Mouse (Mus musculus): ENCODE results near the gene Minpp1. TPM values are rescaled to one million over a fixed set of nuclear protein-coding genes. Genes with fewer than 3 reads are reported as not detected.
A peak's percentile ranks its signal among the peaks of the same experiment; 100 is the strongest.

Minpp1 gene
- total RNA-seq (2012; rRNA removed) (192 and 256 TPM in 2 replicates), polyA plus RNA-seq (2012; ENCODE audit: insufficient read depth in 1 of 2, insufficient read length in 2 of 2, low read depth in 1 of 2, low replicate concordance in 2 of 2, missing spikeins in 1 of 2) (100 to 1,000 TPM in 1 of 2 experiments, not detected in 1; 176 TPM)

- peak within 1 kb of the TSS; percentile 92 for H3K9ac ChIP-seq (ENCODE audit: control insufficient read depth, low read depth, low read length, poor library complexity, severe bottlenecking)
- H3K27ac ChIP-seq (ENCODE audit: control insufficient read depth, low read depth, low read length): peak within 1 kb of the TSS; percentile 97
- H3K79me2 ChIP-seq (ENCODE audit: control insufficient read depth, insufficient read depth, low read length, poor library complexity): peaks cover 52% of the 10 kb centered on the region
- H3K36me3 ChIP-seq (ENCODE audit: control insufficient read depth in 1 of 2, insufficient read depth in 2 of 2, low read length in 2 of 2): peaks cover 5 to 42% of the 10 kb centered on the region in 2 experiments; a peak in 3 of 4 replicates
- peak within 1 kb of the TSS; percentile 85 to 88 for H3K4me3 ChIP-seq (ENCODE audit: control insufficient read depth in 1 of 2, insufficient read depth in 1 of 2, low read depth in 2 of 2, low read length in 2 of 2)
- DNase-seq (ENCODE audit: low read depth, low spot score): peak; percentile 91
- TF ChIP-seq ETS1 (IDR thresholded peaks at IDR 0.05; ENCODE audit: low read depth, low read length) (peak; percentile 43; the same call in 1 of the 2 replicates), TBP (IDR thresholded peaks at IDR 0.05; ENCODE audit: low read depth, low read length) (peak; percentile 87), USF2 (IDR thresholded peaks at IDR 0.05; ENCODE audit: borderline replicate concordance in 1 of 2, insufficient read depth in 1 of 2, low read depth in 1 of 2, low read length in 2 of 2) (no peak), MYB (IDR thresholded peaks at IDR 0.05; ENCODE audit: low read depth, low read length) (no peak), TCF12 (IDR thresholded peaks at IDR 0.05; ENCODE audit: low read depth, low read length) (peak; percentile 80), POLR2A (IDR thresholded peaks at IDR 0.05; ENCODE audit: control insufficient read depth in 1 of 2, insufficient read depth in 1 of 2, low read depth in 1 of 2, low read length in 2 of 2, poor library complexity in 1 of 2) (peak; percentile 78 to 82), UBTF (IDR thresholded peaks at IDR 0.05; ENCODE audit: borderline replicate concordance, insufficient read depth, low read depth, low read length) (peak; percentile 95; the same call in 1 of the 2 replicates), MAX (IDR thresholded peaks at IDR 0.05; ENCODE audit: low read length) (peak; percentile 79), HCFC1 (IDR thresholded peaks at IDR 0.05; ENCODE audit: low read depth, low read length) (peak; percentile 81), NELFE (IDR thresholded peaks at IDR 0.05; ENCODE audit: low read depth, low read length) (peak; percentile 78), KAT2A (conservative IDR thresholded peaks at IDR 0.05; ENCODE audit: low read depth, low read length) (peak; percentile 54; the same call in 1 of the 2 replicates), EP300 (IDR thresholded peaks at IDR 0.05; ENCODE audit: low read depth in 1 of 2, low read length in 2 of 2) (peak in 1 of 2 experiments; percentile 52; a peak in 2 of 4 replicates), ELF1 (IDR thresholded peaks at IDR 0.05; ENCODE audit: low read depth, low read length) (peak; percentile 87), ZNF384 (IDR thresholded peaks at IDR 0.05; ENCODE audit: low read depth, low read length) (no peak), MYC (IDR thresholded peaks at IDR 0.05; ENCODE audit: low read depth, low read length) (0 out of 2 replicates have a peak, but pooled peaks have one; percentile 49), RCOR1 (IDR thresholded peaks at IDR 0.05; ENCODE audit: low read depth, low read length) (no peak; the same call in 1 of the 2 replicates), MEF2A (IDR thresholded peaks at IDR 0.05; ENCODE audit: extremely low read depth, insufficient replicate concordance, low read depth, low read length, poor library complexity, severe bottlenecking) (no peak), ZC3H11A (IDR thresholded peaks at IDR 0.05; ENCODE audit: low read depth, low read length) (no peak), NRF1 (IDR thresholded peaks at IDR 0.05; ENCODE audit: insufficient read depth, low read depth, low read length, poor library complexity, severe bottlenecking) (peak; percentile 65), USF1 (IDR thresholded peaks at IDR 0.05; ENCODE audit: low read depth, low read length) (no peak), POLR2AphosphoS5 (IDR thresholded peaks at IDR 0.05; ENCODE audit: borderline replicate concordance, low read depth, low read length) (no peak), SIN3A (IDR thresholded peaks at IDR 0.05; ENCODE audit: low read length) (peak; percentile 86), MXI1 (IDR thresholded peaks at IDR 0.05; ENCODE audit: low read depth, low read length) (peak; percentile 92), JUND (IDR thresholded peaks at IDR 0.05; ENCODE audit: low read depth, low read length) (no peak), CHD1 (IDR thresholded peaks at IDR 0.05; ENCODE audit: low read depth, low read length) (no peak), ZMIZ1 (IDR thresholded peaks at IDR 0.05; ENCODE audit: low read depth, low read length) (peak; percentile 66), MAZ (IDR thresholded peaks at IDR 0.05; ENCODE audit: low read depth, low read length) (peak; percentile 96; the same call in 1 of the 2 replicates), E2F4 (IDR thresholded peaks at IDR 0.05; ENCODE audit: borderline replicate concordance, low read depth, low read length) (0 out of 2 replicates have a peak, but pooled peaks have one; percentile 10)
- peaks cover 10 to 25% of the 10 kb centered on the region in 2 experiments for H3K4me1 ChIP-seq (ENCODE audit: control insufficient read depth in 1 of 2, insufficient read depth in 2 of 2, low read length in 2 of 2)
- H3K27me3 ChIP-seq (ENCODE audit: control insufficient read depth in 1 of 2, insufficient read depth in 2 of 2, low read length in 2 of 2): no peaks in the 10 kb centered on the region
- no peaks in the 10 kb centered on the region for H3K9me3 ChIP-seq (replicated peaks; ENCODE audit: insufficient read depth, low read length)
These were observed at the start of gene Minpp1 for GRCm38 (mm10) chr19:32485681-32486105. Gene Minpp1 (plus strand): TSS chr19:32485769.

All from MEL (cell line).